Mouse (Mus musculus): ENCODE measurements around the gene Col15a1.

The Col15a1 gene

GRCm38 (mm10) chr4:47231322-47231721 lies 23.4 kb downstream of the Col15a1 start:
- DNase-seq: no peak

- no peak for DNase-seq
Measured at GRCm38 (mm10) chr4:47233192-47233835, 25.4 kb downstream of the Col15a1 start.

GRCm38 (mm10) chr4:47234667-47235267 lies 26.8 kb downstream of the Col15a1 start:
- DNase-seq: peak; percentile 78

GRCm38 (mm10) chr4:47235312-47235711 lies 27.4 kb downstream of the Col15a1 start:
- peak; percentile 25 for DNase-seq

GRCm38 (mm10) chr4:47236104-47236503 lies 28.1 kb downstream of the Col15a1 start:
- no peak for DNase-seq

DNA sequence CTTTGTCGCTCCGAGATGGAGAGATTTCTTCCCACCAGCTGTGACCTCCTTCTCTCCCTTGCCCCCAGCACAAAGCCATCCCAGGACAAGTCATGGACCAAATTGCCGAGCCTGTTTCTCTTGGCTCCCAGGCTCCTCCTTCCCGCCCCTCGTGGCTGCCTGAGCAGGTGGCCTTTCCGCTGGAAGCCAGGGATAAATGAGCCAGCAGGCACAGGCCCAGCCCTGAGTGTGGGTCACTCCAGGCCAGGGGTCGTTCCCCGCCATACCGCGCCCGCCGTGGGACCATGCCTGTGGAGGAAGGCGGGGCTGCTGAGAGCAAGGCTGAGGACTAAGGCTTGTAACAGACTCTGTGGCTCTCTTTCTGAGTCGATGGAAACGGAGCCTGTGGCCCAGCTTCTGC lies 29.3 kb downstream of the Col15a1 start:
- peak; percentile 50 for DNase-seq

DNA sequence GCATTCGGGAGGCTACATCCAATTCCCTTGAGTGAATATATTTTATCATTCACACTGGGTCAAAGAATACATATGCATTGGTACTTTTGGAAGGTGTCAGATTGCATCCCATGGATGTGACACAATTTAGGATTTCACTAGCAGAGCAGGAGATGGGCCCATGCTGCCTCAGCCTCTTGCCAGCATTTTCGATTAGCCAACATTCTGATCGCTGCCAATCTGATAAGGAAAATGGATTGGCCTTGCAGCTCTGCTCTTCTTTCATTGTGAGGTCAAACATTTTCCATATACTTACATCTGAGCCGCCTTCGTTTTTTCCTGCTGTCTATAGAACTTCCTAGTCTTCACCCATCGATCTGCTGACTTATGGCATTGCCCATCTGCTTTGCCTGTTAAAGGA lies 31.2 kb downstream of the Col15a1 start:
- no peak for DNase-seq

GRCm38 (mm10) chr4:47240901-47241300 lies 32.9 kb downstream of the Col15a1 start:
- DNase-seq: no peak

DNA sequence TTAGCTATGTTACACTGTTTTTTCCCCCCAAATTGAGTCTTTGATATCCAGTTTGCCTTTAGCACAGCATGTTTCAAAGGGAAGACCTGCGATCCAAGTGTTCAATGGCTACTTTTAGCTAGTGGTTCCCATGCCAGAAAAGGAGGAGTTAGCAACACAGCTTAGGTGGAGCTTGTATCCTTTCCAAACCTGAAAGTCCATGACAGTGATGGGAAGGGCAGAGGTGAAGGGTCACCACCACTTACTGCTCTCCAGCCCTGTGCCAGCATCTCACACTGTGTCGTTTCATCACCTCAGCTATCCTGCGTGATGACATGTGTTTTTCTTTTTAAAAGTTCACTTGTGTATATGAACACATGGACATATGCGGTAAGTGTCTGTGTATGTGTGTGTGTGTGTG lies 34.2 kb downstream of the Col15a1 start:
- no peak for DNase-seq

- no peak for DNase-seq
Measured at GRCm38 (mm10) chr4:47244651-47245050, 36.7 kb downstream of the Col15a1 start.

DNA sequence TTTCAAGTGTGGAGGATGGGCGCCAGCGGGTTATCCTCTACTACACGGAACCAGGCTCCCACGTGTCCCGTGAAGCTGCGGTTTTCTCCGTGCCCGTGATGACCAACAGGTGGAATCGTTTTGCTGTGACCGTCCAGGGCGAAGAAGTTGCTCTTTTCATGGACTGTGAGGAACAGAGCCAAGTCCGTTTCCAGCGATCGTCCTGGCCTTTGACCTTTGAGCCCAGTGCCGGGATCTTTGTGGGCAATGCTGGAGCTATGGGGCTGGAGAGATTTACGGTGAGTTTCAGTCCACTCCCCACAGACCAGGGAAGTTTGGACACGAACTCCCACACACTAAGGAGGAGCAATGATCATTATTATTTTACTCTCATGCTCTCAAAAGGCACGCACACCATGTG lies 37.7 kb downstream of the Col15a1 start:
- DNase-seq: no peak

- DNase-seq: peak; percentile 77
Measured at GRCm38 (mm10) chr4:47246811-47247210, 38.9 kb downstream of the Col15a1 start.

- no peak for DNase-seq
Measured at GRCm38 (mm10) chr4:47247574-47247973, 39.6 kb downstream of the Col15a1 start.

GRCm38 (mm10) chr4:47249193-47249592 lies 41.2 kb downstream of the Col15a1 start:
- DNase-seq: no peak

DNA sequence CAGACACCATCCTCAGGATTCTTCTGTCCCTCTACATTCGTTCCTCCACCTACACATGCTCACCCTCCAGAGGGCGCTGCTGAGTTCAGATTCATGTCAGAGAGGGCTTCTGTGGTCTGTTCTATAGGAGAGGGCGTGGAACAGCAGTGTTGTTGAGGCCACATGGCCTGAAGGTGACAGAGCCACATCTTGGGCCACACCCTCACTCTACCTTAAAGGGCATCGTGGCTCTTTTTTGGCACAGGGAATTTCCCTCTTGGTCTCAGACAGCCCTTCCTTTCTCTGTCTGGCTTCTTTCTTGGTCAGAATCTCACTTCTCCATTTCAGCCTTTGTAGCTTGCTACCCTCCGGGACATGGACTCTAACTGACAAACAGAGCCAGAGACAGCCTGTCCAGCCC lies 43.1 kb downstream of the Col15a1 start:
- DNase-seq: peak; percentile 63

- no peak for DNase-seq
Measured at GRCm38 (mm10) chr4:47251693-47252435, 43.9 kb downstream of the Col15a1 start.

DNA sequence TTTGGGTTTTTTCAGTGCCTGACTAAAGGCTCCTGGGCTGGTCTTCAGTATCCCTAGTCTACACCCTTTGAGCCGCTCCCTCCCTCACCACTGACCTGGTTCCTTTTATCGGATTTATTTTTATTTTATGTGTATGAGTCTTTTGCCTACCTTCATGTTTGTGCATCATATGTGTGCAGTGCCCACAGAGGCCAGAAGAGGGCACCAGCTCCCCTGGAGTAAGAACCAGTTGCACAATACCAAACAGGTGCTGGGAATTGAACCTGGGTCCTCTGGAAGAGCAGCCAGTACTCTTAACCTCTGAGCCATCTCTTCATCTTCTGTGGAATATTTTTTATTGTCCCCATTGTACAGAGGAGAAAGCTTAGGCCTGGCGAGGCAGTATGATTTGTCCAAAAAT lies 44.7 kb downstream of the Col15a1 start:
- no peak for DNase-seq

DNA sequence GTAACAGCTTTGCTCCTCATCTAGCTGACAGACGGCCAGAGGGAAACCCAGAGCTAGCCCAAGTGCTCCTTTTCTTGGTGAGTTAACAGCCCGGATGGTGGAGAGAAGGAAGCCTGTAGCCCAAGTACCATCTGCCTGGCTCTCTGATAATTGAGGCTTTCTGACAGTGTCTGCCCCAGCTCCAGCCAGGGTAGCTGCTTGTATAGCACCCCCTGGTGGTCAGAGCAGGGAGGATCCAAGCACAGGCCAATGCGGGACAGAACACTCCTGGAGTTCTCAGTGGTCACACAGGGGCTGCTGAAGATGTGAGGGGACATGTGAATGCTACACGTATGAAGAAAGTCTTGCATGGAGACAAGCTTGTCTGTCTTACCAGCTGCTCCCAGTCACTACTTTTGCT lies 47.7 kb downstream of the Col15a1 start:
- peak; percentile 74 for DNase-seq

DNA sequence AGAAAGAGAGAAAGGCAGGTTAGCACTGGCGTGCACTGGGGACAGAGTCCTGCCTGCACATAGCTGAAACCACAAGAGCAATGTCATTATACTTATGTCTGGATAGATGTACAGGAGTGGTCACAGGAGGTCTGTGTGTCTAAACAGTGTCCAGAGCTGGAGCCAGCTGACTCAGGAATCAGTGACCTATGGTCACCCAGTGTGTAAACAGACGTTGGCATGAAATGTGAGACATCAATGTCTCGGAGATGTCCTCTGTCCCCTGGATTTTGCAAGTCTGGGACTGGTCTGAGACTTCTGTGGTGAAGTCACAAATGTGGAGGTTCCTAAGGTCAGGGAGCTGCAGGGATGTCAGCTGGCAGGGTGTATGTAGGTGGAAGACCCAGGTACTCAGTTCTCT lies 50.2 kb downstream of the Col15a1 start:
- DNase-seq: no peak

- DNase-seq: no peak
Measured at GRCm38 (mm10) chr4:47261049-47261448, 53.1 kb downstream of the Col15a1 start.

DNA sequence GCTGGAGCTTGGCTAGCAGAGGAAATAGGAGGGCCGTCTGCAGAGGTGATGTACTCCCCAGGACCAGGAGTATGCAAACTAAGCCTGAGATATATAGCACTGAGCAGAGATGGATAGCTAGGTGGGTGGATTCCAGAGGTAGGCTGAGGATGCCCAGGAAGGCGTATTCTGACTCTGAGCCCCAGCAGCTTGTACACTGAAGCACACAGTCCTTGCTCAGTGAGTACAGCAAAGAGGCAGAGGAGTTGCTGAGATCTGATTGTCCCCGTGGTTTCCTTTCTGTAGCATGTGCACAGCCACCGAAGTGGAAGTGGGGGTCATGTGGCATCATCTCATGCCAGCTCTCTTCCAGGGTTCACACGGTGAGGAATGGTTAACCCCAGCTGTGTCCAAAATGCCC lies 54.0 kb downstream of the Col15a1 start:
- no peak for DNase-seq

- DNase-seq: no peak
Measured at GRCm38 (mm10) chr4:47265555-47265954, 57.6 kb downstream of the Col15a1 start.

GRCm38 (mm10) chr4:47272452-47273130 lies 64.6 kb downstream of the Col15a1 start:
- no peak for DNase-seq

GRCm38 (mm10) chr4:47273795-47274194 lies 65.8 kb downstream of the Col15a1 start:
- no peak for DNase-seq

Measured in embryo, embryonic 11 days (tissue).